Mouse (Mus musculus): ENCODE data around the gene Tmem123. TPM values are rescaled to one million over a fixed set of nuclear protein-coding genes. Genes with fewer than 3 reads are reported as not detected.

Tmem123 gene
- total and polyA plus RNA-seq, 3 experiments = 43.5 to 88.8 TPM; not detected in 1

DNA sequence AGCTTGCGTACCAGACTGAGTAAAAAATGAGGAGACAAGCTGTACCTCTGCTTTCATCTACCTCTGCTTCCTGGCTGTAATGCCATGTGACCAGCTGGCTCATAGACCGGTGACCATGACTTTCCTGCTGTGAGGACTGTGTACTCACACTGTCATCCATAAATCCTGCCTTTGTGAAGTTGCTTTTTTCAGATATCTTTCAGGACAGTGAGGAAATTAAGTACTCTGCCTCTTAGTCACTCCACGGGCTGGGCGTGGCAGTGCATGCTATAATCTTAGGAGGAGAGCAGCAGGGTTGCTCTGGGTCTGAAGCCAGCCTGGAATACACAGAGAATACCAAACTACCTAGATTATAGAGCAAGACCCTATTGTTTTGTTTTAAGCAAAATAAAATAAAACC lies 14.3 kb upstream of the Tmem123 start:
- TF ChIP-seq USF1 (IDR thresholded peaks at IDR 0.05; ENCODE audit: low read depth, low read length) (no peak), ZMIZ1 (IDR thresholded peaks at IDR 0.05; ENCODE audit: low read depth, low read length) (no peak), KAT2A (conservative IDR thresholded peaks at IDR 0.05; ENCODE audit: low read depth, low read length) (no peak), CTCF (IDR thresholded peaks at IDR 0.05 in 2 of 3, conservative IDR thresholded peaks at IDR 0.05 in 1 of 3; ENCODE audit: control insufficient read depth in 1 of 3, insufficient read depth in 1 of 3, low read depth in 2 of 3, low read length in 3 of 3, poor library complexity in 1 of 3, severe bottlenecking in 1 of 3) (no peak)
- Histone ChIP-seq H3K9me3 (replicated peaks; ENCODE audit: insufficient read depth, low read length) (no peaks in the 10 kb centered on the region), H3K4me1 (ENCODE audit: control insufficient read depth in 1 of 2, insufficient read depth in 2 of 2, low read length in 2 of 2) (peaks cover 0 to 4% of the 10 kb centered on the region in 2 experiments; a peak in 1 of 4 replicates), H3K36me3 (ENCODE audit: control insufficient read depth in 1 of 2, insufficient read depth in 2 of 2, low read length in 2 of 2) (0 out of 4 replicates have a peak, but pooled peaks cover 0 to 2% of the 10 kb centered on the region in 2 experiments), H3K27me3 (ENCODE audit: control insufficient read depth in 1 of 2, insufficient read depth in 2 of 2, low read length in 2 of 2) (peaks cover 3 to 5% of the 10 kb centered on the region in 2 experiments; a peak in 2 of 4 replicates), H3K9ac (ENCODE audit: control insufficient read depth, low read depth, low read length, poor library complexity, severe bottlenecking) (no peak overlapping the region), H3K4me3 (ENCODE audit: control insufficient read depth in 1 of 2, insufficient read depth in 1 of 2, low read depth in 2 of 2, low read length in 2 of 2) (no peak overlapping the region), H3K27ac (ENCODE audit: control insufficient read depth, low read depth, low read length) (no peak overlapping the region), H3K79me2 (ENCODE audit: control insufficient read depth, insufficient read depth, low read length, poor library complexity) (no peaks in the 10 kb centered on the region)
- no peak for DNase-seq (ENCODE audit: low read depth, low spot score)

GRCm38 (mm10) chr9:7755889-7756423 lies 7.9 kb upstream of the Tmem123 start:
- H3K79me2 ChIP-seq (ENCODE audit: control insufficient read depth, insufficient read depth, low read length, poor library complexity) = no peaks in the 10 kb centered on the region
- peak; percentile 77 for DNase-seq (ENCODE audit: low read depth, low spot score)
- TF ChIP-seq MYC (IDR thresholded peaks at IDR 0.05; ENCODE audit: low read depth, low read length) (no peak; the same call in 1 of the 2 replicates), RCOR1 (IDR thresholded peaks at IDR 0.05; ENCODE audit: low read depth, low read length) (peak; percentile 96), TCF12 (IDR thresholded peaks at IDR 0.05; ENCODE audit: low read depth, low read length) (0 out of 2 replicates have a peak, but pooled peaks have one; percentile 26), ETS1 (IDR thresholded peaks at IDR 0.05; ENCODE audit: low read depth, low read length) (peak; percentile 61; the same call in 1 of the 2 replicates), GATA1 (IDR thresholded peaks at IDR 0.05; ENCODE audit: low read depth, low read length) (peak; percentile 82), EP300 (IDR thresholded peaks at IDR 0.05; ENCODE audit: low read depth in 1 of 2, low read length in 2 of 2) (peak; percentile 32 to 76; a peak in 3 of 4 replicates), CHD2 (IDR thresholded peaks at IDR 0.05; ENCODE audit: low read length) (no peak)

DNA sequence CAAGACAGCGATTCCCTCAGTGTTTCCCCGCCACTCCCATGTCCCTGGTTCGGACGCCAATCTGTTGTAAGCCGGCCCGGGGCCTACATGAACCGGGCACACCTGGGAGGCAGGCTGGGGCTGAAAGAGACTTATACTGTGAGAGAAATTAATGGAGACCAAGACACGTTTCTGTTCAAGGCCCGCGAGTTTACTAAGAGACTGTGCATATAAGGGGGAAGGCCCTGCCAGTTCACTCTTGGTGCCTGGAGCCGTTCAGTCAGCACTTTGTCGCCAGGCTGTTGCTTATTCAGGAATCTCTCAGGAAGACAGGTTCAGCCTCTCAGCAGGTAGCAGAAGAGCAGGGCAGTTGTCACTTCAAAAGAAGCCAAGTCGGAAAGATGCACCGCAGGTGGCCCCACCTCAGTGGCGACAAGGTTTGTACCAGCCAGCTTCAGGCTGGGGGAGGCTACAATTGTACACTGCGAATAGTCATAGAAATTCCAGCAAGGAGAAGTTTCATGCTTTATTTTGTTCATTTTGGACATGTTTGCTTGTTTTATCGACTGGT lies 1.9 kb upstream of the Tmem123 start:
- H3K27ac ChIP-seq (ENCODE audit: control insufficient read depth, low read depth, low read length) = no peak overlapping the region
- peaks cover 0 to 2% of the 10 kb centered on the region in 2 experiments; a peak in 2 of 4 replicates for H3K27me3 ChIP-seq (ENCODE audit: control insufficient read depth in 1 of 2, insufficient read depth in 2 of 2, low read length in 2 of 2)
- H3K9me3 ChIP-seq (replicated peaks; ENCODE audit: insufficient read depth, low read length) = no peaks in the 10 kb centered on the region
- H3K9ac ChIP-seq (ENCODE audit: control insufficient read depth, low read depth, low read length, poor library complexity, severe bottlenecking) = no peak overlapping the region
- peaks cover 0 to 29% of the 10 kb centered on the region in 2 experiments; a peak in 2 of 4 replicates for H3K36me3 ChIP-seq (ENCODE audit: control insufficient read depth in 1 of 2, insufficient read depth in 2 of 2, low read length in 2 of 2)
- no peak for DNase-seq (ENCODE audit: low read depth, low spot score)
- TF ChIP-seq MXI1 (IDR thresholded peaks at IDR 0.05; ENCODE audit: low read depth, low read length) (no peak), MYC (IDR thresholded peaks at IDR 0.05; ENCODE audit: low read depth, low read length) (no peak), SMC3 (IDR thresholded peaks at IDR 0.05; ENCODE audit: low read depth, low read length) (no peak), HCFC1 (IDR thresholded peaks at IDR 0.05; ENCODE audit: low read depth, low read length) (no peak), EP300 (IDR thresholded peaks at IDR 0.05; ENCODE audit: low read depth in 1 of 2, low read length in 2 of 2) (no peak), ZMIZ1 (IDR thresholded peaks at IDR 0.05; ENCODE audit: low read depth, low read length) (no peak)
- H3K4me3 ChIP-seq (ENCODE audit: control insufficient read depth in 1 of 2, insufficient read depth in 1 of 2, low read depth in 2 of 2, low read length in 2 of 2) = no peak overlapping the region
- H3K4me1 ChIP-seq (ENCODE audit: control insufficient read depth in 1 of 2, insufficient read depth in 2 of 2, low read length in 2 of 2) = peaks cover 13 to 20% of the 10 kb centered on the region in 2 experiments
- peaks cover 21% of the 10 kb centered on the region for H3K79me2 ChIP-seq (ENCODE audit: control insufficient read depth, insufficient read depth, low read length, poor library complexity)

More at GRCm38 (mm10) chr9:7755889-7756423, 7.9 kb upstream of the Tmem123 start:
- no peak overlapping the region for H3K27ac ChIP-seq (ENCODE audit: control insufficient read depth, low read depth, low read length)
- H3K9ac ChIP-seq (ENCODE audit: control insufficient read depth, low read depth, low read length, poor library complexity, severe bottlenecking) = no peak overlapping the region
- no peaks in the 10 kb centered on the region for H3K36me3 ChIP-seq (ENCODE audit: control insufficient read depth in 1 of 2, insufficient read depth in 2 of 2, low read length in 2 of 2)
- H3K9me3 ChIP-seq (replicated peaks; ENCODE audit: insufficient read depth, low read length) = no peaks in the 10 kb centered on the region
- H3K4me1 ChIP-seq (ENCODE audit: control insufficient read depth in 1 of 2, insufficient read depth in 2 of 2, low read length in 2 of 2) = no peaks in the 10 kb centered on the region
- no peak overlapping the region for H3K4me3 ChIP-seq (ENCODE audit: control insufficient read depth in 1 of 2, insufficient read depth in 1 of 2, low read depth in 2 of 2, low read length in 2 of 2)
- peaks cover 0 to 2% of the 10 kb centered on the region in 2 experiments; a peak in 2 of 4 replicates for H3K27me3 ChIP-seq (ENCODE audit: control insufficient read depth in 1 of 2, insufficient read depth in 2 of 2, low read length in 2 of 2)
